Mouse (Mus musculus) mammary gland, adult 2 months (tissue): ENCODE measurements around the gene Arr3. TPM values are rescaled to one million over a fixed set of nuclear protein-coding genes. Genes with fewer than 3 reads are reported as not detected.

ENCODE experiments used
- polyA plus RNA-seq: library from polyadenylated mRNA; depleted of rRNA; stranded (reverse); fragments of >200 nt; gene quantifications from 2 replicates; pipeline ENCODE4 v1.2.3, GENCODE M21; 2012; ENCODE audit warnings: low replicate concordance; rRNA removed

The Arr3 gene
- polyA plus RNA-seq, result not detected in 2 replicates

GRCm38 (mm10) chrX:100605314-100605713 is at the start of gene Arr3:
Gene Arr3 (plus strand): TSS chrX:100605497.

GRCm38 (mm10) chrX:100571951-100572350 is 33.3 kb upstream of the Arr3 start, which contains the start of gene Awat1:
Gene Awat1 (plus strand): TSS chrX:100572251.

GRCm38 (mm10) chrX:100594791-100595190 is 10.5 kb upstream of the Arr3 start, which contains the start of gene P2ry4:
Gene P2ry4 (minus strand): TSS chrX:100594869.

GRCm38 (mm10) chrX:100625546-100625801 is 20.2 kb downstream of the Arr3 start, which contains the start of gene Kif4:
Gene Kif4 (plus strand): TSS chrX:100625737.

GRCm38 (mm10) chrX:100625802-100626793 is 20.8 kb downstream of the Arr3 start, which contains the start of gene Pdzd11:
Gene Pdzd11 (minus strand): TSS chrX:100626568.

Other genes with a start within 250 kb of the Arr3 start
- gene Otud6a, start 176.5 kb upstream of the Arr3 start, polyA plus RNA-seq, result not detected in 2 replicates
- gene Awat2, start 162.8 kb upstream of the Arr3 start, polyA plus RNA-seq, result 0.56 and 1.7 TPM in 2 replicates
- 12.5 and 29.6 TPM in 2 replicates for gene Igbp1, start 111.2 kb upstream of the Arr3 start, polyA plus RNA-seq
- gene Dgat2l6, start 80.7 kb upstream of the Arr3 start, polyA plus RNA-seq, result 0.47 TPM in 1 of 2 replicates, not detected in the other
- gene Awat1, start 33.2 kb upstream of the Arr3 start, polyA plus RNA-seq, result 2.7 TPM in 1 of 2 replicates, not detected in the other
- 0.08 and 0.27 TPM in 2 replicates for gene P2ry4, start 10.6 kb upstream of the Arr3 start, polyA plus RNA-seq
- gene Kif4, start 20.2 kb downstream of the Arr3 start, polyA plus RNA-seq, result 0.17 and 0.37 TPM in 2 replicates
- gene Pdzd11, start 21.1 kb downstream of the Arr3 start, polyA plus RNA-seq, result 10.2 and 17.8 TPM in 2 replicates
- gene Gdpd2, start 124.4 kb downstream of the Arr3 start, polyA plus RNA-seq, result 1.2 and 4.5 TPM in 2 replicates
- gene Dlg3, start 162.2 kb downstream of the Arr3 start, polyA plus RNA-seq, result 5.3 and 8.4 TPM in 2 replicates